ENCODE assay signal across 8 mouse cellular contexts in the genomic region with DNA sequence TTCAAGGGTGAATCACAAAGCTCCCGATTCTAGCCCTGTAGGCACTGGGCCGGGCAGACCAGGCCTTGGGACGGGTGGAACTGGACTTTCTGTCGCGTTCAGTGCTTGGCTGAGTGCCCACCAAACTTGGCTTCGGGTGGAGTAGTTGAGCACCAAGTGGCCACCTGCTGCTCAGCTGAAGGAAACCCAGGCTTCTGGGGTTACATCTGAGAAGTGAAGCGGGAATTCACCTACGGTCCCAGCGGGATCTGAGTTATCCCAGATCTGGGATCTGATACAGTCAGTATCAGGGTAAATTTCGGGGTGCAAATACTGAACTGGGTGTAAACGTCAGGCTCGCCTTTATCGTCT. TPM values are rescaled to one million over a fixed set of nuclear protein-coding genes. Genes with fewer than 3 reads are reported as not detected.
A peak's percentile ranks its signal among the peaks of the same experiment; 100 is the strongest.
DNase-seq lines count a peak whose midpoint lies in the region; ATAC-seq and TF ChIP-seq lines count a peak whose summit lies in the region.

No protein-coding gene starts in this region.

- H3ac ChIP-seq in C2C12 (ENCODE audit: control insufficient read depth, insufficient read length, low read depth) = peak overlapping the region; percentile 52

- H3K79me2 ChIP-seq in C2C12 (ENCODE audit: control insufficient read depth, insufficient read depth) = no peaks in the 10 kb centered on the region

- 2% methylated on average over 13 of the region's 13 CpGs for WGBS in heart, postnatal 0 days
- WGBS in lung, adult 2 months = under 1% methylated on average over 13 of the region's 13 CpGs

- peak overlapping the region; percentile 97 for H3K4me2 ChIP-seq in heart, postnatal 0 days (ENCODE audit: low read depth, low read length)

- TF ChIP-seq CTCF in C2C12 (IDR thresholded peaks at IDR 0.05; ENCODE audit: control insufficient read depth, insufficient read depth, insufficient read length) = no peak
- TF ChIP-seq CTCF in heart, postnatal 0 days (IDR thresholded peaks at IDR 0.05; ENCODE audit: low read depth) = 0 out of 2 replicates have a peak, but pooled peaks have one; percentile 12
- peak; percentile 15; the same call in 1 of the 2 replicates for TF ChIP-seq CTCF in lung, adult 2 months (IDR thresholded peaks at IDR 0.05; ENCODE audit: insufficient read depth, low read length)

- peak overlapping the region; percentile 59 for H3K4me3 ChIP-seq in C2C12 (ENCODE audit: insufficient read depth, poor library complexity, severe bottlenecking)
- H3K4me3 ChIP-seq in heart, postnatal 0 days (ENCODE audit: low read depth, low read length) = peak overlapping the region; percentile 83
- peak overlapping the region; percentile 66 for H3K4me3 ChIP-seq in lung, adult 2 months (replicated peaks; ENCODE audit: extremely low read depth, low read depth, low read length)

- H3K4me1 ChIP-seq in heart, postnatal 0 days (ENCODE audit: control insufficient read depth, insufficient read depth) = peaks cover 13% of the 10 kb centered on the region; the same call in 1 of the 2 replicates
- peaks cover 8% of the 10 kb centered on the region for H3K4me1 ChIP-seq in lung, adult 2 months (ENCODE audit: control insufficient read depth, insufficient read depth, low read length)

- DNase-seq in adrenal gland, postnatal 25 days = peak; percentile 92
- peak; percentile 35 for DNase-seq in heart, postnatal 0 days (ENCODE audit: low spot score)
- DNase-seq in kidney, postnatal 4 days = peak; percentile 87 to 91
- DNase-seq in lung, adult 2 months = peak; percentile 79
- DNase-seq in ovary, postnatal 36 days (ENCODE audit: low spot score) = peak; percentile 81
- peak; percentile 88 for DNase-seq in urinary bladder, postnatal 14 days (ENCODE audit: low spot score)

- TF ChIP-seq POLR2A in lung, adult 2 months (IDR thresholded peaks at IDR 0.05; ENCODE audit: borderline replicate concordance, extremely low read depth, low read depth, low read length) = no peak

- peak overlapping the region; percentile 97 for H3K27ac ChIP-seq in heart, postnatal 0 days (ENCODE audit: low read depth)

- peak; percentile 51 for ATAC-seq in erythroid progenitor cell, adult 5-6 weeks (replicated peaks; ENCODE audit: low FRiP score, poor library complexity, severe bottlenecking)
- peak; percentile 44 for ATAC-seq in heart, postnatal 0 days (ENCODE audit: insufficient read depth, low read depth)

- no peaks in the 10 kb centered on the region for H3K27me3 ChIP-seq in C2C12 (ENCODE audit: control insufficient read depth, insufficient read depth, insufficient read length)
- H3K27me3 ChIP-seq in heart, postnatal 0 days (ENCODE audit: control insufficient read depth, insufficient read depth, low read length) = no peaks in the 10 kb centered on the region

- peaks cover 18% of the 10 kb centered on the region for H3K36me3 ChIP-seq in C2C12 (ENCODE audit: control insufficient read depth, insufficient read depth)
- peaks cover 27% of the 10 kb centered on the region for H3K36me3 ChIP-seq in heart, postnatal 0 days (replicated peaks; ENCODE audit: control insufficient read depth, insufficient read depth, low read length)

- H3K9me3 ChIP-seq in heart, postnatal 0 days (replicated peaks; ENCODE audit: control insufficient read depth, low read length) = no peaks in the 10 kb centered on the region

- TF ChIP-seq EP300 in heart, postnatal 0 days (IDR thresholded peaks at IDR 0.05; ENCODE audit: low read depth) = no peak

- H3K9ac ChIP-seq in heart, postnatal 0 days (replicated peaks; ENCODE audit: low read depth, low read length) = peak overlapping the region; percentile 89

- no peaks in the 10 kb centered on the region for H3K79me3 ChIP-seq in C2C12 (ENCODE audit: low read depth)

TF ChIP-seq in C2C12, 6 proteins besides CTCF, POLR2A, EP300 and RAD21:
- no peak for TF ChIP-seq MYOG (IDR thresholded peaks at IDR 0.05; ENCODE audit: control insufficient read depth, extremely low read depth, insufficient read length)
- no peak for TF ChIP-seq CEBPB (IDR thresholded peaks at IDR 0.05; ENCODE audit: low read depth)
- TF ChIP-seq MAX (IDR thresholded peaks at IDR 0.05) = no peak
- no peak for TF ChIP-seq USF1 (IDR thresholded peaks at IDR 0.05; ENCODE audit: low read depth)
- TF ChIP-seq MYOD1 (IDR thresholded peaks at IDR 0.05; ENCODE audit: control insufficient read depth, insufficient read length, low read depth) = no peak
- no peak for TF ChIP-seq FOSL1 (IDR thresholded peaks at IDR 0.05; ENCODE audit: insufficient read depth, low read length, poor library complexity, severe bottlenecking)

RNA-seq across cellular contexts. Expression of a gene that starts 0.7 kb away (rescaled TPM):
- 13.4 TPM for polyA plus RNA-seq in C2C12 (2012; fragmentation: generic; extraction: Trizol)
- total RNA-seq in adrenal gland, postnatal 25 days (2021) = 135 and 205 TPM in 2 replicates
- total RNA-seq in erythroid progenitor cell, adult 5-6 weeks (2015; ENCODE audit: low replicate concordance) = 62.3 and 66.7 TPM in 2 replicates
- total RNA-seq in erythroid progenitor cell, adult 5-6 weeks (2017; ENCODE audit: low replicate concordance) = 36.5 and 69.8 TPM in 2 replicates
- total RNA-seq in heart, postnatal 0 days (2014; rRNA removed; ENCODE audit: low replicate concordance) = 31.5 and 38.4 TPM in 2 replicates
- polyA plus RNA-seq in heart, postnatal 0 days (2015; fragmentation: Nextera tagmentation; extraction: Ambion mirVana) = 34.1 and 34.5 TPM in 2 replicates
- polyA plus RNA-seq in lung, adult 2 months (2012; rRNA removed) = 82.0 and 108 TPM in 2 replicates

RNA-seq across cellular contexts. Expression of a gene that starts 8.2 kb away (rescaled TPM):
- polyA plus RNA-seq in C2C12 (2012; fragmentation: generic; extraction: Trizol) = 16.0 TPM
- 25.4 and 31.1 TPM in 2 replicates for total RNA-seq in adrenal gland, postnatal 25 days (2021)
- total RNA-seq in erythroid progenitor cell, adult 5-6 weeks (2015; ENCODE audit: low replicate concordance) = 18.0 and 20.9 TPM in 2 replicates
- 20.7 and 33.2 TPM in 2 replicates for total RNA-seq in erythroid progenitor cell, adult 5-6 weeks (2017; ENCODE audit: low replicate concordance)
- total RNA-seq in heart, postnatal 0 days (2014; rRNA removed; ENCODE audit: low replicate concordance) = 11.8 and 24.0 TPM in 2 replicates
- polyA plus RNA-seq in heart, postnatal 0 days (2015; fragmentation: Nextera tagmentation; extraction: Ambion mirVana) = 7.0 and 7.2 TPM in 2 replicates
- polyA plus RNA-seq in lung, adult 2 months (2012; rRNA removed) = 28.9 and 40.4 TPM in 2 replicates

RNA-seq across cellular contexts. Expression of a gene that starts 8.3 kb away (rescaled TPM):
- polyA plus RNA-seq in C2C12 (2012; fragmentation: generic; extraction: Trizol) = 79.7 TPM
- total RNA-seq in adrenal gland, postnatal 25 days (2021) = 89.3 and 99.8 TPM in 2 replicates
- 10.1 and 22.2 TPM in 2 replicates for total RNA-seq in erythroid progenitor cell, adult 5-6 weeks (2015; ENCODE audit: low replicate concordance)
- 5.1 and 12.3 TPM in 2 replicates for total RNA-seq in erythroid progenitor cell, adult 5-6 weeks (2017; ENCODE audit: low replicate concordance)
- 53.1 and 56.7 TPM in 2 replicates for total RNA-seq in heart, postnatal 0 days (2014; rRNA removed; ENCODE audit: low replicate concordance)
- 85.1 and 86.4 TPM in 2 replicates for polyA plus RNA-seq in heart, postnatal 0 days (2015; fragmentation: Nextera tagmentation; extraction: Ambion mirVana)
- 13.0 and 15.8 TPM in 2 replicates for polyA plus RNA-seq in lung, adult 2 months (2012; rRNA removed)

RNA-seq across cellular contexts. Expression of a gene that starts 16.1 kb away (rescaled TPM):
- polyA plus RNA-seq in C2C12 (2012; fragmentation: generic; extraction: Trizol) = 13.7 TPM
- 107 and 114 TPM in 2 replicates for total RNA-seq in adrenal gland, postnatal 25 days (2021)
- total RNA-seq in erythroid progenitor cell, adult 5-6 weeks (2015; ENCODE audit: low replicate concordance) = 3.2 and 7.1 TPM in 2 replicates
- 2.0 and 6.4 TPM in 2 replicates for total RNA-seq in erythroid progenitor cell, adult 5-6 weeks (2017; ENCODE audit: low replicate concordance)
- total RNA-seq in heart, postnatal 0 days (2014; rRNA removed; ENCODE audit: low replicate concordance) = 25.0 and 35.1 TPM in 2 replicates
- 35.0 and 41.0 TPM in 2 replicates for polyA plus RNA-seq in heart, postnatal 0 days (2015; fragmentation: Nextera tagmentation; extraction: Ambion mirVana)
- polyA plus RNA-seq in lung, adult 2 months (2012; rRNA removed) = 38.4 and 45.9 TPM in 2 replicates

RNA-seq across cellular contexts. Expression of a gene that starts 47.8 kb away (rescaled TPM):
- polyA plus RNA-seq in C2C12 (2012; fragmentation: generic; extraction: Trizol) = 110 TPM
- 54.0 and 60.7 TPM in 2 replicates for total RNA-seq in adrenal gland, postnatal 25 days (2021)
- 78.9 and 133 TPM in 2 replicates for total RNA-seq in erythroid progenitor cell, adult 5-6 weeks (2015; ENCODE audit: low replicate concordance)
- 141 and 174 TPM in 2 replicates for total RNA-seq in erythroid progenitor cell, adult 5-6 weeks (2017; ENCODE audit: low replicate concordance)
- total RNA-seq in heart, postnatal 0 days (2014; rRNA removed; ENCODE audit: low replicate concordance) = 32.3 and 102 TPM in 2 replicates
- 33.9 and 40.8 TPM in 2 replicates for polyA plus RNA-seq in heart, postnatal 0 days (2015; fragmentation: Nextera tagmentation; extraction: Ambion mirVana)
- polyA plus RNA-seq in lung, adult 2 months (2012; rRNA removed) = 32.8 and 41.8 TPM in 2 replicates

Comparison
In these comparisons a context has a peak if more than half of its experiments do, and no peak if none do; other contexts are left out.
1. Peak in every context shown above with its lines: DNase-seq, ATAC-seq, H3K4me3 ChIP-seq and H3K27ac ChIP-seq.
2. DNase-seq: peak in every context shown above with its lines; median percentile 92 in adrenal gland, postnatal 25 days; 89 in kidney, postnatal 4 days; 88 in urinary bladder, postnatal 14 days; 81 in ovary, postnatal 36 days; 79 in lung, adult 2 months; 35 in heart, postnatal 0 days.